Mouse (Mus musculus) embryonic facial prominence, embryonic 10.5 days (tissue): ENCODE data around the gene Glud1. TPM values are rescaled to one million over a fixed set of nuclear protein-coding genes. Genes with fewer than 3 reads are reported as not detected.

Experiments
- DNase-seq: peaks from one replicate; pipeline ENCODE4 v3.0.0-alpha.2; 2017; ENCODE audit warnings: low spot score
- H3K27ac ChIP-seq: fragments of 300-500 bp; sonication (generic); replicated peaks from 2 replicates; pipeline ENCODE4 v1.5.1; 2016; ENCODE audit warnings: mild to moderate bottlenecking
- H3K27me3 ChIP-seq: fragments of 300-500 bp; sonication (generic); replicated peaks from 2 replicates; pipeline ENCODE4 v1.6.1; 2016; ENCODE audit warnings: low read depth, mild to moderate bottlenecking; ENCODE audit not compliant: poor library complexity, severe bottlenecking
- H3K36me3 ChIP-seq: fragments of 300-500 bp; sonication (generic); replicated peaks from 2 replicates; pipeline ENCODE4 v1.6.1; 2016; ENCODE audit warnings: mild to moderate bottlenecking, moderate library complexity
- H3K4me1 ChIP-seq: fragments of 300-500 bp; sonication (generic); 2 replicates; pipeline ENCODE4 v1.6.1; 2016
- H3K4me3 ChIP-seq: fragments of 300-500 bp; sonication (generic); 2 replicates; pipeline ENCODE4 v1.5.1; 2016; ENCODE audit warnings: mild to moderate bottlenecking, moderate library complexity
- H3K9me3 ChIP-seq: fragments of 300-500 bp; sonication (generic); 2 replicates; pipeline ENCODE4 v1.6.1; 2016; ENCODE audit warnings: mild to moderate bottlenecking
- WGBS: fragments of 180-500 bp; shearing (Covaris S2); methylation state at CpG from one replicate; pipeline ENCODE4 v1.1.7; 2016; 5-methylcytosine and 5-hydroxymethylcytosine counted together
- polyA plus RNA-seq: library from polyadenylated mRNA; unstranded; fragments of >200 nt; fragmentation: Nextera tagmentation; extraction: Ambion mirVana; gene quantifications from 2 replicates; pipeline ENCODE4 v1.2.1, GENCODE M21; 2016

Gene Glud1
- polyA plus RNA-seq, 1 experiment from 2014 or later: 70.0 TPM

GRCm38 (mm10) chr14:34314796-34315195 lies 4.3 kb downstream of the Glud1 start:
- peaks cover 18% of the 10 kb centered on the region for H3K4me1 ChIP-seq
- no peak for DNase-seq
- H3K27me3 ChIP-seq: no peaks in the 10 kb centered on the region
- 91% methylated on average over 3 of the region's 3 CpGs for WGBS
- peaks cover 41% of the 10 kb centered on the region for H3K36me3 ChIP-seq
- no peaks in the 10 kb centered on the region for H3K9me3 ChIP-seq
- H3K4me3 ChIP-seq: no peak overlapping the region
- no peak overlapping the region for H3K27ac ChIP-seq

DNA sequence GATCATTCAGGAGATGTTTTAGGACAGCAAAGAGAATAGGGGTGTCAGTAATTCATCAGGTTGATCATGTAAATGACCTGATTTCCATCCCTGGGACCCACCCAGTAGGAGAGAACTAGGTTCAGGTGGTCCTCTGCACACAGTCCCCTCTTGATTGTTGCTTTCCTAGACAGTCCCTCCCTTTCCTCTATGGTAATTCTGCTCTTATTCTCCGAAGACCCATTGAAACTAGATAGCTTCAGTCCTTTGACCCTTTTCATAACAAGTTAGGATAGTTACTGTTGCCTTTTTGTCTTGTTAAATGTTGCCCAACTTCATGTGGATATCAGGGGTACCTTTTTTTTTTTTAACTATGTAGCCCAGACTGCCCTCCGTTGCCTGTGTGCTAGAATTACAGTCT lies 5.8 kb downstream of the Glud1 start:
- 88% methylated on average over 2 of the region's 2 CpGs for WGBS
- no peaks in the 10 kb centered on the region for H3K27me3 ChIP-seq
- no peak overlapping the region for H3K4me3 ChIP-seq
- peaks cover 18% of the 10 kb centered on the region for H3K4me1 ChIP-seq
- no peak overlapping the region for H3K27ac ChIP-seq
- DNase-seq: no peak
- peaks cover 56% of the 10 kb centered on the region for H3K36me3 ChIP-seq
- H3K9me3 ChIP-seq: no peaks in the 10 kb centered on the region

GRCm38 (mm10) chr14:34317431-34317830 lies 6.9 kb downstream of the Glud1 start:
- H3K36me3 ChIP-seq: peaks cover 62% of the 10 kb centered on the region

DNA sequence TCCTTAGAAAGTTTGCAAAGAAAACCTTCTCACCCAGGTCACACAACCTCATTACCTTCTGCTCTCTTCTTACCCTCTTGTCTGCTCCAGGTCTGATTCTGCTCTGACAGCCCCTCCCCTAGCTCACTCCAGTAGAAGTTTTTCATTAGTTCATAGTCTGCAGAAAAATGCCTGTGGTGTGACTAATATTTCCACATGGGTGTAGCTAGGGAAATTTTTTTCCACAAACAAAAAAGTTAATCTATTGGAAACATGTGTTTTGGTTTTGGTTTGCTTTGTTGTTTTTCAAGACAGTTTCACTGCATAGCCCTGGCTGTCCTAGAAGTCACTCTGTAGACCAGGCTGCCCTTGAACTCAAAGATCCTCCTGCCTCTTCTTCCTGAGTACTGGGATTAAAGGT lies 7.6 kb downstream of the Glud1 start:
- peaks cover 3% of the 10 kb centered on the region for H3K4me1 ChIP-seq
- H3K4me3 ChIP-seq: no peak overlapping the region
- H3K36me3 ChIP-seq: peaks cover 67% of the 10 kb centered on the region
- H3K27ac ChIP-seq: no peak overlapping the region
- DNase-seq: no peak
- H3K27me3 ChIP-seq: no peaks in the 10 kb centered on the region
- no peaks in the 10 kb centered on the region for H3K9me3 ChIP-seq

More at GRCm38 (mm10) chr14:34317431-34317830, 6.9 kb downstream of the Glud1 start:
- no peaks in the 10 kb centered on the region for H3K27me3 ChIP-seq
- WGBS: 89% methylated on average over 3 of the region's 3 CpGs
- peaks cover 10% of the 10 kb centered on the region for H3K4me1 ChIP-seq
- no peak overlapping the region for H3K27ac ChIP-seq
- H3K9me3 ChIP-seq: no peaks in the 10 kb centered on the region
- no peak for DNase-seq
- no peak overlapping the region for H3K4me3 ChIP-seq

DNA sequence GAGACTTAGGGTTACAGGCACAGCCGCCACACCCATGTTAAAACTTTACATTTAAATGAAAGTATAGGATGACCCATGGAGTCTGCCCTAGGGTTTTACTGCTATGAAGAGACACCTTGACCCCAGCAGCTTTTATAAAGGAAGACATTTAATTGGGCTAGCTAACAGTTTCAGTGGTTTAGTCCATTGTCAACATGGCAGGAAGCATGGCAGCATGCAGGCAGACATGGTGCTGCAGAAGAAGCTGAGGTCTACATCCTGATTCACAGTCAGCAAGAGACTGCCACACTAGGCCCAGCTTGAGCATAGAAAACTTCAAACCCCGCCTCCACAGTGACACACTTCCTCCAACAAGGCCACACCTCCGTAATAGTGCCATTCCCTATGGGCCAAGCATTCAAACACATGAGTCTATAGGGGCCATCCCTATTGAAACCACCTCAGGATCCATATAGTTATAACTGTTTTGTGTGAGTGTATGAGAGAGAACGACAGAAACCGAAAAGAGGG lies 13.1 kb downstream of the Glud1 start:
- DNase-seq: no peak
- H3K9me3 ChIP-seq: no peaks in the 10 kb centered on the region
- no peak overlapping the region for H3K27ac ChIP-seq
- no peak overlapping the region for H3K4me3 ChIP-seq
- WGBS: 92% methylated on average over 5 of the region's 5 CpGs
- H3K36me3 ChIP-seq: peaks cover 87% of the 10 kb centered on the region
- H3K27me3 ChIP-seq: no peaks in the 10 kb centered on the region
- H3K4me1 ChIP-seq: no peaks in the 10 kb centered on the region

DNA sequence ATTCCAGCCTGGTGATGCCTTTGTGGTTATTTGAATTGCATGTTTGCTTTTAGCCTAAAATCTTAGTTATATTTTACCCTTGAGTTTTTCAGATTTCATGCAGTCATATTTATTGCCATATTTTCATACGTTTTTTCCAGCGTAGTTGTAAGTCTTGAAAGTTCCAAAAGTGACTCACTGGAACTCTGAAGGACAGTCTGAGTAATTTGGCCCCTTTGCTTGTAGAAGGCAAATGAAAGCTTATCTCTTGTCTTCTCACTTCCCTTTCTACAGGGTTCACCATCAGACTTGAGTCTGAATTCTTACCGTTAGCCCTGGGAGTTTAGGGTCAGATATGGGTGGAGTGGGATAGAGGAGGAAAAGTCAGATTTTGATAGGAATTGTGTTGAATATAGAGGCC lies 16.1 kb downstream of the Glud1 start:
- 92% methylated on average over 3 of the region's 3 CpGs for WGBS

DNA sequence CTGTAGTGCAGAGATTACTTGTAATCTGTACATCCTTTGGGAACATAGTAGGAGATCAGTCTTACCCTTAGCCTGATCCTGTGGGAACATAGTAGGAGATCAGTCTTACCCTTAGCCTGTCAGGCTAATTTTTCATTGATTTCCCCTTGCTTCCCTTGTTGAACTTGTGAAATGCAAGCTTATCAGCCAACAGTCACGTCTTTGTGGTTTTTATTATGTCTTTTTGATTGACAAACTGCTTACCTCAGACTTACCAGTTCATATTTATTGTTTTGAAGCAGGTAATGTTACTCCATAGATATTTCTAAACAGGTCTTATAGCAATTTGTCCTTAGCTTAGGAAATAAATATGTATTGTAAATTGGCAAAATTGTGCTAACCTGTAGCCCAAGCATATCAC lies 17.1 kb downstream of the Glud1 start:
- H3K9me3 ChIP-seq: no peaks in the 10 kb centered on the region
- DNase-seq: no peak
- no peak overlapping the region for H3K4me3 ChIP-seq
- no peak overlapping the region for H3K27ac ChIP-seq
- no peaks in the 10 kb centered on the region for H3K4me1 ChIP-seq
- peaks cover 92% of the 10 kb centered on the region for H3K36me3 ChIP-seq
- WGBS: 89% methylated on average over 1 of the region's 1 CpGs
- H3K27me3 ChIP-seq: no peaks in the 10 kb centered on the region

More for the DNA sequence above, 16.1 kb downstream of the Glud1 start:
- DNase-seq: no peak
- Histone ChIP-seq H3K27ac (no peak overlapping the region), H3K4me3 (no peak overlapping the region), H3K9me3 (no peaks in the 10 kb centered on the region), H3K27me3 (no peaks in the 10 kb centered on the region), H3K4me1 (no peaks in the 10 kb centered on the region), H3K36me3 (peaks cover 85% of the 10 kb centered on the region)

DNA sequence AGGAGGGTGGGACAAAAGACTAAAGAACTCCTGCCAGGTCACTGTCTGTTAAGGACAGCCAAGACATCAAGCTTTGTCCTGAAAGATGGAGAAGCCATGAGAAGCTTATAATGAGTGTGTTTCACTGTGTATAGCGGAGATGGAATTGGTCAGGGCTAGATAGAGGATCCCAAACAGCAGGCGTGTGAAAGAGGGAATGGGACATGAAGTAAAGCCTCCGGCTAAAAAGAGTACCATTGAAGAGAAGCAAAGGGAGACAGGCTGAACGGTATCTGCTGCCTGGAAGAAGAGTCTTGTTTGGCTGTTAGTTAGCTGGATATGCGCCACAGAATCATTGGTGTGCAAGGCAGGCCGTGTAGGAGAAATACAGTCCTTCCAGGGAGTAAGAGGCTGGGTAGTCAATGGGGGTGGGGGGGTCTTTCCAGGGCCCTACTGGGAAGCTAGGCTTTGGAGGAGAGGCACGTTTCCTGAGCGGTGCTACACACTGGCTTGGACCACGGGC lies 20.2 kb downstream of the Glud1 start:
- Histone ChIP-seq H3K36me3 (peaks cover 95% of the 10 kb centered on the region), H3K27ac (no peak overlapping the region), H3K4me3 (no peak overlapping the region), H3K27me3 (no peaks in the 10 kb centered on the region), H3K4me1 (no peaks in the 10 kb centered on the region), H3K9me3 (no peaks in the 10 kb centered on the region)
- DNase-seq: no peak
- 94% methylated on average over 9 of the region's 9 CpGs for WGBS

DNA sequence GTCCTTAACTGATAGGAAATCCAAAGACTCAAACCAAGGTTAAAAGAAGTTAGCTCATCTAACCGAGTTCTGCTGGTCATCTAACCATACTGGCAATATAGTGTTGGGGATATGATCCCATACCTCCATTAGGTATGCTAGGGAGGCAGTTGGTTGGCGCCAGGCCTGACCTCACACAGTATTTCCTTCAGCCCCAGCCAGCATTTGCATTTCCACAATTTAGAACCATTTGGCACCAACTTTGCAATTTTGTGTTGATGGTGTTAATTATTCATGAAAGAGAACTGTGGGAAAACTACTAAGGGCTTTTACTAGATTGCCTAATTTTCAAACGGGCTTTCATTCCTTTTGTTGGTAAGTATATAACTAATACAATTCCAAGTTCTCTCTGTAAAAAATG lies 21.4 kb downstream of the Glud1 start:
- H3K4me1 ChIP-seq: no peaks in the 10 kb centered on the region
- H3K27me3 ChIP-seq: no peaks in the 10 kb centered on the region
- WGBS: 89% methylated on average over 3 of the region's 3 CpGs
- no peak for DNase-seq
- no peak overlapping the region for H3K4me3 ChIP-seq
- peaks cover 95% of the 10 kb centered on the region for H3K36me3 ChIP-seq
- H3K27ac ChIP-seq: no peak overlapping the region
- no peaks in the 10 kb centered on the region for H3K9me3 ChIP-seq

- no peaks in the 10 kb centered on the region for H3K4me1 ChIP-seq
- H3K4me3 ChIP-seq: no peak overlapping the region
- WGBS: 89% methylated on average over 5 of the region's 5 CpGs
- no peak overlapping the region for H3K27ac ChIP-seq
- H3K36me3 ChIP-seq: peaks cover 96% of the 10 kb centered on the region
- H3K9me3 ChIP-seq: no peaks in the 10 kb centered on the region
- H3K27me3 ChIP-seq: no peaks in the 10 kb centered on the region
- no peak for DNase-seq
Observed at GRCm38 (mm10) chr14:34332476-34332875, 21.9 kb downstream of the Glud1 start.

- 71% methylated on average over 1 of the region's 1 CpGs for WGBS
Observed at GRCm38 (mm10) chr14:34339446-34339845, 28.9 kb downstream of the Glud1 start.

GRCm38 (mm10) chr14:34341993-34342392 lies 31.5 kb downstream of the Glud1 start:
- WGBS: 91% methylated on average over 4 of the region's 4 CpGs
- no peak overlapping the region for H3K27ac ChIP-seq
- no peaks in the 10 kb centered on the region for H3K27me3 ChIP-seq
- H3K4me1 ChIP-seq: peaks cover 7% of the 10 kb centered on the region
- no peak overlapping the region for H3K4me3 ChIP-seq
- H3K9me3 ChIP-seq: no peaks in the 10 kb centered on the region
- DNase-seq: no peak
- H3K36me3 ChIP-seq: peaks cover 75% of the 10 kb centered on the region

More at GRCm38 (mm10) chr14:34339446-34339845, 28.9 kb downstream of the Glud1 start:
- Histone ChIP-seq H3K36me3 (peaks cover 96% of the 10 kb centered on the region), H3K4me1 (no peaks in the 10 kb centered on the region), H3K27ac (no peak overlapping the region), H3K27me3 (no peaks in the 10 kb centered on the region), H3K4me3 (no peak overlapping the region), H3K9me3 (no peaks in the 10 kb centered on the region)
- no peak for DNase-seq

GRCm38 (mm10) chr14:34343078-34343477 lies 32.6 kb downstream of the Glud1 start:
- no peak for DNase-seq
- Histone ChIP-seq H3K4me1 (peaks cover 7% of the 10 kb centered on the region), H3K9me3 (no peaks in the 10 kb centered on the region), H3K27me3 (no peaks in the 10 kb centered on the region), H3K27ac (no peak overlapping the region), H3K4me3 (no peak overlapping the region), H3K36me3 (peaks cover 64% of the 10 kb centered on the region)
- WGBS: 91% methylated on average over 4 of the region's 4 CpGs
